Mouse (Mus musculus) embryonic facial prominence, embryonic 15.5 days (tissue): ENCODE measurements at regions not wholly inside any gene's neighbourhood (a gene's known extent, or its start where the extent isn't known, plus 50 kb on each side); places are given as distances from the start of the nearest gene placed in this dataset.

Source experiments
- ATAC-seq: fragments of 200-750 bp; cut with Nextera tagmentation; 2 replicates; pipeline ENCODE4 v1.8.0; 2017; ENCODE audit warnings: low read depth, moderate TSS enrichment; ENCODE audit not compliant: insufficient number of reproducible peaks, low FRiP score, low TSS enrichment
- H3K27ac ChIP-seq: fragments of 300-500 bp; sonication (generic); replicated peaks from 2 replicates; pipeline ENCODE4 v1.5.1; 2015; ENCODE audit warnings: mild to moderate bottlenecking, inconsistent platforms
- H3K27me3 ChIP-seq: fragments of 300-500 bp; sonication (generic); 2 replicates; pipeline ENCODE4 v1.6.1; 2015; ENCODE audit warnings: inconsistent platforms
- H3K36me3 ChIP-seq: fragments of 300-500 bp; sonication (generic); 2 replicates; pipeline ENCODE4 v1.6.1; 2015; ENCODE audit warnings: mild to moderate bottlenecking, inconsistent platforms
- H3K4me1 ChIP-seq: fragments of 300-500 bp; sonication (generic); 2 replicates; pipeline ENCODE4 v1.6.1; 2015; ENCODE audit warnings: inconsistent platforms
- H3K4me2 ChIP-seq: fragments of 300-500 bp; sonication (generic); replicated peaks from 2 replicates; pipeline ENCODE4 v1.6.1; 2015; ENCODE audit warnings: mild to moderate bottlenecking, inconsistent platforms
- H3K4me3 ChIP-seq: fragments of 300-500 bp; sonication (generic); replicated peaks from 2 replicates; pipeline ENCODE4 v1.5.1; 2015; ENCODE audit warnings: mild to moderate bottlenecking, inconsistent platforms
- H3K9ac ChIP-seq: fragments of 300-500 bp; sonication (generic); 2 replicates; pipeline ENCODE4 v1.6.1; 2015; ENCODE audit warnings: inconsistent platforms
- H3K9me3 ChIP-seq: fragments of 300-500 bp; sonication (generic); replicated peaks from 2 replicates; pipeline ENCODE4 v1.6.1; 2016; ENCODE audit warnings: inconsistent platforms
- WGBS: fragments of 180-500 bp; shearing (Covaris S2); methylation state at CpG from one replicate; pipeline ENCODE4 v1.1.7; 2015; 5-methylcytosine and 5-hydroxymethylcytosine counted together

- H3K27me3 ChIP-seq = no peaks in the 10 kb centered on the region
- H3K27ac ChIP-seq = no peak overlapping the region
- WGBS = 64% methylated on average over 6 of the region's 6 CpGs
- H3K9me3 ChIP-seq = no peaks in the 10 kb centered on the region
- no peaks in the 10 kb centered on the region for H3K36me3 ChIP-seq
- H3K9ac ChIP-seq = no peak overlapping the region
- no peak for ATAC-seq
- no peak overlapping the region for H3K4me3 ChIP-seq
- no peak overlapping the region for H3K4me2 ChIP-seq
- H3K4me1 ChIP-seq = peaks cover 13% of the 10 kb centered on the region
Observed at GRCm38 (mm10) chr5:107054900-107055452, 90.9 kb downstream of the Cdc7 start.

- Histone ChIP-seq H3K36me3 (no peaks in the 10 kb centered on the region), H3K27me3 (no peaks in the 10 kb centered on the region), H3K4me1 (peaks cover 13% of the 10 kb centered on the region), H3K4me2 (no peak overlapping the region), H3K9me3 (no peaks in the 10 kb centered on the region), H3K9ac (no peak overlapping the region), H3K27ac (no peak overlapping the region), H3K4me3 (no peak overlapping the region)
- WGBS = 32% methylated on average over 3 of the region's 3 CpGs
- ATAC-seq = peak; percentile 51; the same call in 1 of the 2 replicates
Observed at GRCm38 (mm10) chr5:107055455-107055854, 91.3 kb downstream of the Cdc7 start.
